Mouse (Mus musculus) embryonic facial prominence, embryonic 10.5 days (tissue): ENCODE data around the gene Gp5. TPM values are rescaled to one million over a fixed set of nuclear protein-coding genes. Genes with fewer than 3 reads are reported as not detected.

Experiments
- DNase-seq: peaks from one replicate; pipeline ENCODE4 v3.0.0-alpha.2; 2017; ENCODE audit warnings: low spot score
- H3K27ac ChIP-seq: fragments of 300-500 bp; sonication (generic); replicated peaks from 2 replicates; pipeline ENCODE4 v1.5.1; 2016; ENCODE audit warnings: mild to moderate bottlenecking
- H3K27me3 ChIP-seq: fragments of 300-500 bp; sonication (generic); replicated peaks from 2 replicates; pipeline ENCODE4 v1.6.1; 2016; ENCODE audit warnings: low read depth, mild to moderate bottlenecking; ENCODE audit not compliant: poor library complexity, severe bottlenecking
- H3K36me3 ChIP-seq: fragments of 300-500 bp; sonication (generic); replicated peaks from 2 replicates; pipeline ENCODE4 v1.6.1; 2016; ENCODE audit warnings: mild to moderate bottlenecking, moderate library complexity
- H3K4me1 ChIP-seq: fragments of 300-500 bp; sonication (generic); 2 replicates; pipeline ENCODE4 v1.6.1; 2016
- H3K4me3 ChIP-seq: fragments of 300-500 bp; sonication (generic); 2 replicates; pipeline ENCODE4 v1.5.1; 2016; ENCODE audit warnings: mild to moderate bottlenecking, moderate library complexity
- H3K9me3 ChIP-seq: fragments of 300-500 bp; sonication (generic); 2 replicates; pipeline ENCODE4 v1.6.1; 2016; ENCODE audit warnings: mild to moderate bottlenecking
- WGBS: fragments of 180-500 bp; shearing (Covaris S2); methylation state at CpG from one replicate; pipeline ENCODE4 v1.1.7; 2016; 5-methylcytosine and 5-hydroxymethylcytosine counted together
- polyA plus RNA-seq: library from polyadenylated mRNA; unstranded; fragments of >200 nt; fragmentation: Nextera tagmentation; extraction: Ambion mirVana; gene quantifications from 2 replicates; pipeline ENCODE4 v1.2.1, GENCODE M21; 2016

The Gp5 gene
- polyA plus RNA-seq, 1 experiment from 2014 or later, result 2.0 TPM

- H3K36me3 ChIP-seq, result no peaks in the 10 kb centered on the region
- 82% methylated on average over 9 of the region's 9 CpGs for WGBS
- peaks cover 13% of the 10 kb centered on the region for H3K27me3 ChIP-seq
- H3K9me3 ChIP-seq, result no peaks in the 10 kb centered on the region
- DNase-seq, result no peak
- no peak overlapping the region for H3K27ac ChIP-seq
- H3K4me1 ChIP-seq, result peaks cover 10% of the 10 kb centered on the region; the same call in 1 of the 2 replicates
- H3K4me3 ChIP-seq, result no peak overlapping the region
Observed at GRCm38 (mm10) chr16:30257718-30258117, 52.9 kb downstream of the Gp5 start.

Other genes starting within 250 kb of the Gp5 start
- gene Hes1, start 246.4 kb downstream of the Gp5 start, polyA plus RNA-seq, result 43.3 and 47.2 TPM in 2 replicates
- gene Cpn2, start 43.3 kb downstream of the Gp5 start, polyA plus RNA-seq, result not detected in 2 replicates
- 0.18 and 0.66 TPM in 2 replicates for gene Lrrc15, start 27.5 kb downstream of the Gp5 start, polyA plus RNA-seq
- gene Atp13a3, start 95.2 kb upstream of the Gp5 start, polyA plus RNA-seq, result 10.3 and 11.4 TPM in 2 replicates
- gene Tmem44, start 240.1 kb upstream of the Gp5 start, polyA plus RNA-seq, result 25.1 and 25.2 TPM in 2 replicates